Mouse (Mus musculus): ENCODE results near the gene Kif18b. TPM values are rescaled to one million over a fixed set of nuclear protein-coding genes. Genes with fewer than 3 reads are reported as not detected.

Gene Kif18b
- polyA plus RNA-seq, 1 experiment from 2014 or later, result 6.4 TPM

- Histone ChIP-seq H3K27ac (ENCODE audit: poor library complexity, severe bottlenecking) (no peak overlapping the region), H3K4me3 (no peak overlapping the region), H3K9me3 (replicated peaks) (no peaks in the 10 kb centered on the region), H3K27me3 (replicated peaks) (peaks cover 59% of the 10 kb centered on the region), H3K4me2 (no peak overlapping the region), H3K36me3 (no peaks in the 10 kb centered on the region), H3K9ac (no peak overlapping the region), H3K4me1 (replicated peaks) (no peaks in the 10 kb centered on the region; the same call in 1 of the 2 replicates)
- 66% methylated on average over 20 of the region's 20 CpGs for WGBS
- no peak for ATAC-seq (ENCODE audit: insufficient number of reproducible peaks, low FRiP score)
Measured at GRCm38 (mm10) chr11:102896641-102897040, 28.3 kb downstream of the Kif18b start.

- H3K36me3 ChIP-seq, result no peaks in the 10 kb centered on the region
- no peak overlapping the region for H3K27ac ChIP-seq (ENCODE audit: poor library complexity, severe bottlenecking)
- H3K4me2 ChIP-seq, result 0 out of 2 replicates have a peak overlapping the region, but pooled peaks have one; percentile 7
- no peaks in the 10 kb centered on the region; the same call in 1 of the 2 replicates for H3K4me1 ChIP-seq (replicated peaks)
- H3K27me3 ChIP-seq (replicated peaks), result peaks cover 67% of the 10 kb centered on the region
- no peaks in the 10 kb centered on the region for H3K9me3 ChIP-seq (replicated peaks)
- no peak overlapping the region for H3K9ac ChIP-seq
- 48% methylated on average over 9 of the region's 9 CpGs for WGBS
- peak; percentile 75 for ATAC-seq (ENCODE audit: insufficient number of reproducible peaks, low FRiP score)
- H3K4me3 ChIP-seq, result no peak overlapping the region
Measured at GRCm38 (mm10) chr11:102895779-102896178, 29.1 kb downstream of the Kif18b start.

GRCm38 (mm10) chr11:102894716-102895115 lies 30.2 kb downstream of the Kif18b start:
- ATAC-seq (ENCODE audit: insufficient number of reproducible peaks, low FRiP score), result no peak
- Histone ChIP-seq H3K27me3 (replicated peaks) (peaks cover 72% of the 10 kb centered on the region), H3K36me3 (no peaks in the 10 kb centered on the region), H3K4me1 (replicated peaks) (no peaks in the 10 kb centered on the region; the same call in 1 of the 2 replicates), H3K9ac (no peak overlapping the region), H3K4me3 (no peak overlapping the region), H3K4me2 (no peak overlapping the region), H3K27ac (ENCODE audit: poor library complexity, severe bottlenecking) (no peak overlapping the region), H3K9me3 (replicated peaks) (no peaks in the 10 kb centered on the region)
- WGBS, result 87% methylated on average over 4 of the region's 4 CpGs

- Histone ChIP-seq H3K36me3 (no peaks in the 10 kb centered on the region), H3K9ac (peak overlapping the region; percentile 63), H3K9me3 (replicated peaks) (no peaks in the 10 kb centered on the region), H3K27ac (ENCODE audit: poor library complexity, severe bottlenecking) (no peak overlapping the region), H3K4me1 (replicated peaks) (no peaks in the 10 kb centered on the region; the same call in 1 of the 2 replicates), H3K4me3 (peak overlapping the region; percentile 44), H3K4me2 (peak overlapping the region; percentile 72), H3K27me3 (replicated peaks) (peaks cover 73% of the 10 kb centered on the region)
- ATAC-seq (ENCODE audit: insufficient number of reproducible peaks, low FRiP score), result peak; percentile 68
- 3% methylated on average over 43 of the region's 43 CpGs for WGBS
Measured at GRCm38 (mm10) chr11:102893015-102893651, 31.8 kb downstream of the Kif18b start.

GRCm38 (mm10) chr11:102890096-102890495 lies 34.8 kb downstream of the Kif18b start:
- ATAC-seq (ENCODE audit: insufficient number of reproducible peaks, low FRiP score), result no peak
- WGBS, result 68% methylated on average over 5 of the region's 5 CpGs
- Histone ChIP-seq H3K4me3 (no peak overlapping the region), H3K4me1 (replicated peaks) (peaks cover 4% of the 10 kb centered on the region; the same call in 1 of the 2 replicates), H3K27ac (ENCODE audit: poor library complexity, severe bottlenecking) (no peak overlapping the region), H3K9me3 (replicated peaks) (no peaks in the 10 kb centered on the region), H3K27me3 (replicated peaks) (peaks cover 68% of the 10 kb centered on the region), H3K4me2 (no peak overlapping the region), H3K9ac (no peak overlapping the region), H3K36me3 (no peaks in the 10 kb centered on the region)

GRCm38 (mm10) chr11:102888135-102888534 lies 36.8 kb downstream of the Kif18b start:
- H3K36me3 ChIP-seq, result no peaks in the 10 kb centered on the region
- no peak overlapping the region for H3K27ac ChIP-seq (ENCODE audit: poor library complexity, severe bottlenecking)
- H3K4me1 ChIP-seq (replicated peaks), result peaks cover 17% of the 10 kb centered on the region
- H3K4me3 ChIP-seq, result no peak overlapping the region
- no peak for ATAC-seq (ENCODE audit: insufficient number of reproducible peaks, low FRiP score)
- 56% methylated on average over 3 of the region's 3 CpGs for WGBS
- no peaks in the 10 kb centered on the region for H3K9me3 ChIP-seq (replicated peaks)
- no peak overlapping the region for H3K4me2 ChIP-seq
- no peak overlapping the region for H3K9ac ChIP-seq
- peaks cover 55% of the 10 kb centered on the region for H3K27me3 ChIP-seq (replicated peaks)

GRCm38 (mm10) chr11:102887433-102887832 lies 37.5 kb downstream of the Kif18b start:
- 78% methylated on average over 5 of the region's 5 CpGs for WGBS
- H3K4me1 ChIP-seq (replicated peaks), result peaks cover 17% of the 10 kb centered on the region
- H3K36me3 ChIP-seq, result no peaks in the 10 kb centered on the region
- no peak overlapping the region for H3K9ac ChIP-seq
- H3K4me3 ChIP-seq, result no peak overlapping the region
- H3K27me3 ChIP-seq (replicated peaks), result peaks cover 58% of the 10 kb centered on the region
- no peak for ATAC-seq (ENCODE audit: insufficient number of reproducible peaks, low FRiP score)
- no peak overlapping the region for H3K27ac ChIP-seq (ENCODE audit: poor library complexity, severe bottlenecking)
- H3K4me2 ChIP-seq, result no peak overlapping the region
- no peaks in the 10 kb centered on the region for H3K9me3 ChIP-seq (replicated peaks)

- no peak within 1 kb of the TSS for H3K4me3 ChIP-seq
- peak within 1 kb of the TSS; percentile 9; the same call in 1 of the 2 replicates for H3K4me2 ChIP-seq
- no peak within 1 kb of the TSS for H3K27ac ChIP-seq (ENCODE audit: poor library complexity, severe bottlenecking)
- peaks cover 39% of the 10 kb centered on the region for H3K27me3 ChIP-seq (replicated peaks)
- H3K9me3 ChIP-seq (replicated peaks), result no peaks in the 10 kb centered on the region
- H3K36me3 ChIP-seq, result no peaks in the 10 kb centered on the region
- WGBS, result 49% methylated on average over 10 of the region's 10 CpGs
- peaks cover 28% of the 10 kb centered on the region for H3K4me1 ChIP-seq (replicated peaks)
- H3K9ac ChIP-seq, result no peak within 1 kb of the TSS
- no peak for ATAC-seq (ENCODE audit: insufficient number of reproducible peaks, low FRiP score)
Measured at GRCm38 (mm10) chr11:102884616-102885219, 40.2 kb downstream of the Kif18b start, which contains the start of gene Fam187a. Gene Fam187a, plus strand, starts transcription at chr11:102885169.

GRCm38 (mm10) chr11:102881314-102882198 lies 43.4 kb downstream of the Kif18b start:
- peak; percentile 43; the same call in 1 of the 2 replicates for ATAC-seq (ENCODE audit: insufficient number of reproducible peaks, low FRiP score)

GRCm38 (mm10) chr11:102880585-102881313 lies 44.2 kb downstream of the Kif18b start, which contains the start of the genes Eftud2 and Ccdc103:
Gene Eftud2, minus strand, starts transcription at chr11:102880985.
Gene Ccdc103, plus strand, starts transcription at chr11:102881204.
- Histone ChIP-seq H3K9me3 (replicated peaks) (no peaks in the 10 kb centered on the region), H3K27ac (ENCODE audit: poor library complexity, severe bottlenecking) (peak within 1 kb of the TSS; percentile 56), H3K4me1 (replicated peaks) (peaks cover 34% of the 10 kb centered on the region), H3K27me3 (replicated peaks) (peaks cover 14% of the 10 kb centered on the region), H3K4me3 (peak within 1 kb of the TSS; percentile 89), H3K36me3 (peaks cover 19% of the 10 kb centered on the region), H3K4me2 (peak within 1 kb of the TSS; percentile 87), H3K9ac (peak within 1 kb of the TSS; percentile 87)
- peak; percentile 92 for ATAC-seq (ENCODE audit: insufficient number of reproducible peaks, low FRiP score)
- WGBS, result under 1% methylated on average over 62 of the region's 62 CpGs

More at GRCm38 (mm10) chr11:102881314-102882198, 43.4 kb downstream of the Kif18b start:
- peak overlapping the region; percentile 89 for H3K4me3 ChIP-seq
- peak overlapping the region; percentile 87 for H3K9ac ChIP-seq
- peaks cover 12% of the 10 kb centered on the region for H3K36me3 ChIP-seq
- H3K4me1 ChIP-seq (replicated peaks), result peaks cover 34% of the 10 kb centered on the region
- H3K4me2 ChIP-seq, result peak overlapping the region; percentile 87
- 9% methylated on average over 13 of the region's 13 CpGs for WGBS
- H3K27ac ChIP-seq (ENCODE audit: poor library complexity, severe bottlenecking), result no peak overlapping the region
- peaks cover 20% of the 10 kb centered on the region for H3K27me3 ChIP-seq (replicated peaks)
- no peaks in the 10 kb centered on the region for H3K9me3 ChIP-seq (replicated peaks)
